Mouse (Mus musculus) intestine, postnatal 0 days (tissue): Measurements from ENCODE around the gene Tnfsf9. TPM values are rescaled to one million over a fixed set of nuclear protein-coding genes. Genes with fewer than 3 reads are reported as not detected.
"Not testable (repeated sequence)": the region's sequence is repeated elsewhere in the genome, so short reads cannot be mapped to it uniquely, and the experiment has no call there.

Experiments used
- ATAC-seq: fragments of 200-750 bp; cut with Nextera tagmentation; 2 replicates; pipeline ENCODE4 v1.8.0; 2017; ENCODE audit warnings: mild to moderate bottlenecking, moderate TSS enrichment, moderate library complexity
- H3K27ac ChIP-seq: fragments of 300-500 bp; sonication (generic); 2 replicates; pipeline ENCODE4 v1.5.1; 2014; ENCODE audit warnings: mild to moderate bottlenecking, low read depth, low read length, moderate library complexity
- H3K27me3 ChIP-seq: fragments of 300-500 bp; sonication (generic); replicated peaks from 2 replicates; pipeline ENCODE4 v1.6.1; 2014; ENCODE audit warnings: low read length, mixed read lengths; ENCODE audit not compliant: control insufficient read depth, insufficient read depth
- H3K36me3 ChIP-seq: fragments of 300-500 bp; sonication (generic); 2 replicates; pipeline ENCODE4 v1.6.1; 2014; ENCODE audit warnings: mild to moderate bottlenecking, moderate library complexity; ENCODE audit not compliant: control insufficient read depth, insufficient read depth
- H3K4me1 ChIP-seq: fragments of 300-500 bp; sonication (generic); replicated peaks from 2 replicates; pipeline ENCODE4 v1.6.1; 2014; ENCODE audit warnings: antibody characterized with exemption, low read length, mixed read lengths; ENCODE audit not compliant: control insufficient read depth, insufficient read depth
- H3K4me2 ChIP-seq: fragments of 300-500 bp; sonication (generic); replicated peaks from 2 replicates; pipeline ENCODE4 v1.6.1; 2014; ENCODE audit warnings: low read depth, mild to moderate bottlenecking, moderate library complexity
- H3K4me3 ChIP-seq: fragments of 300-500 bp; sonication (generic); 2 replicates; pipeline ENCODE4 v1.5.1; 2014; ENCODE audit warnings: low read depth, low read length
- H3K9ac ChIP-seq: fragments of 300-500 bp; sonication (generic); 2 replicates; pipeline ENCODE4 v1.6.1; 2014; ENCODE audit warnings: mild to moderate bottlenecking, low read depth, low read length
- H3K9me3 ChIP-seq: fragments of 300-500 bp; sonication (generic); 2 replicates; pipeline ENCODE4 v1.6.1; 2016; ENCODE audit warnings: mixed run types; ENCODE audit not compliant: control insufficient read depth
- CTCF ChIP-seq: sonication (generic); IDR thresholded peaks from 2 replicates; pipeline ENCODE4 v1.5.1; 2016; ENCODE audit warnings: low read depth, mild to moderate bottlenecking, control low read depth, antibody characterized with exemption, moderate library complexity
- WGBS: fragments of 180-500 bp; shearing (Covaris S2); extraction: QIAGEN DNeasy Blood & Tissue Kit; methylation state at CpG from one replicate; pipeline ENCODE4 v1.1.7; 2014; 5-methylcytosine and 5-hydroxymethylcytosine counted together
- polyA plus RNA-seq: library from polyadenylated mRNA; unstranded; fragments of >200 nt; fragmentation: Nextera tagmentation; extraction: Ambion mirVana; gene quantifications from 2 replicates; pipeline ENCODE4 v1.2.1, GENCODE M21; 2015

Tnfsf9 gene
- polyA plus RNA-seq, 1 experiment from 2014 or later, result 1.6 TPM

DNA sequence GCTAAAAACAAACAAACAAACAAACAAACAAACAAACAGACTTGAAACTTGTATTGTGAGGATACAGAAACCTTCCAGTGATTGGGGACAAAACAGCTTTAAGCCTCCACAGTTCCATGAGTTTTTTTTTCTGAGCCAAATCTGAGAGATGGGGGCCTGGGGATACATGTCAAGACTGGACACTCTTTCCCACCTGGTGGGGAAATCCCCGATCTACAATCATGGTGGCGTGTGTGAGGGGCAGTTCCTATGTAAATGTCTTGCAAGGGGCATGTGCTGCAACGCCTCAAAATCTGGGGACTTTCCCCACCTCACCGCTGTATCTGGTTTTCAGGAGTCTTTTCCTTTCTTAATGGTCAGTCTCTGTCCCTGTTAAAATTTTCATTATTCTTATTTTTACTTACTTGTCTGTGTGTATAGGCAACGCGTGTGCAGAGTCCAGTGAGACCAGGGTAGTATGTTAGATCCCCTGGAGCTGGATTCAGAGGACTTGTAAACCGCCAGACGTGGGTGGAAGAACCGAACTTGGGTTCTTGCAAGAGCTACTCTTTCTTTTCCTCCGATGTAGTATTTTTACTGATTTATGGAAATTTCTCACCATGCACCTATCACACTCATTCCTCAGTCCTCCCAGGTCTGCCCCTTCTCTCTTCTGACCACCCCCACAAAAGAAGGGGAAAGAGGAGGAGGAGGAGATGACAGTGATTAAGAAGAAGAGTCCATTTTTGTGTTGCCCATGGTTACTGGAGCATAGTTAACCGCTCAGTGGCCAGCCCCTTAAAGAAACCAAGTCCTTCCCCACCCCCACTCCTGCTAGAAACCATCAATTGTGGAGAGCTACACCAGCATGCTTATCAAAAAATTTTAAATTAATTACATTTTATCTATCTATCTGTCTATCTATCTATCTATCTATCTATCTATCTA is 18.3 kb downstream of the Tnfsf9 start:
- no peaks in the 10 kb centered on the region for H3K27me3 ChIP-seq
- TF ChIP-seq CTCF, result no peak
- WGBS, result 88% methylated on average over 11 of the region's 11 CpGs
- no peaks in the 10 kb centered on the region for H3K36me3 ChIP-seq
- H3K4me2 ChIP-seq, result no peak overlapping the region
- no peaks in the 10 kb centered on the region for H3K9me3 ChIP-seq
- ATAC-seq, result no peak
- no peak overlapping the region for H3K9ac ChIP-seq
- no peaks in the 10 kb centered on the region for H3K4me1 ChIP-seq
- no peak overlapping the region for H3K4me3 ChIP-seq
- no peak overlapping the region for H3K27ac ChIP-seq

DNA sequence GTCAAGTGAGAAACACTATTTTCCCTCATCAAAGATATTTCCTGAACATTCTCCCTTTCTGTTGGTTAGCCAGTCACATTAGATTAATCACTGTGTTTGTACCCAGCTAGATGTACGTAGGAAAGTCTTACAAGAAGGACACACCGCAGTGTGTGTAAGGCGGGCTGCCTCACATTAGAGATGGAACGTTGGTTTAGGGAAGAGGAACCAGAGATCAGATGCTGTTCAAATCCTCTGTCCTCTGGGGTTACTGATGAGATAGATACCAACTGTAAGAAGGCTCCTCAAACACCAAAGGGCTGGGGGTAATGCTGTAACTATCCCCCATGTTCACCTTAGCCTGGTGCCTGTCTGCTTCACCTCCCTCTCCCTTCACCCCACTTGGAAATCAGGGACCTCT is 19.7 kb downstream of the Tnfsf9 start:
- ATAC-seq, result no peak
- TF ChIP-seq CTCF, result no peak
- H3K27ac ChIP-seq, result no peak overlapping the region
- H3K27me3 ChIP-seq, result no peaks in the 10 kb centered on the region
- 87% methylated on average over 4 of the region's 4 CpGs for WGBS
- no peak overlapping the region for H3K4me3 ChIP-seq
- no peaks in the 10 kb centered on the region for H3K4me1 ChIP-seq
- H3K9me3 ChIP-seq, result no peaks in the 10 kb centered on the region
- no peak overlapping the region for H3K4me2 ChIP-seq
- H3K9ac ChIP-seq, result no peak overlapping the region
- H3K36me3 ChIP-seq, result no peaks in the 10 kb centered on the region

DNA sequence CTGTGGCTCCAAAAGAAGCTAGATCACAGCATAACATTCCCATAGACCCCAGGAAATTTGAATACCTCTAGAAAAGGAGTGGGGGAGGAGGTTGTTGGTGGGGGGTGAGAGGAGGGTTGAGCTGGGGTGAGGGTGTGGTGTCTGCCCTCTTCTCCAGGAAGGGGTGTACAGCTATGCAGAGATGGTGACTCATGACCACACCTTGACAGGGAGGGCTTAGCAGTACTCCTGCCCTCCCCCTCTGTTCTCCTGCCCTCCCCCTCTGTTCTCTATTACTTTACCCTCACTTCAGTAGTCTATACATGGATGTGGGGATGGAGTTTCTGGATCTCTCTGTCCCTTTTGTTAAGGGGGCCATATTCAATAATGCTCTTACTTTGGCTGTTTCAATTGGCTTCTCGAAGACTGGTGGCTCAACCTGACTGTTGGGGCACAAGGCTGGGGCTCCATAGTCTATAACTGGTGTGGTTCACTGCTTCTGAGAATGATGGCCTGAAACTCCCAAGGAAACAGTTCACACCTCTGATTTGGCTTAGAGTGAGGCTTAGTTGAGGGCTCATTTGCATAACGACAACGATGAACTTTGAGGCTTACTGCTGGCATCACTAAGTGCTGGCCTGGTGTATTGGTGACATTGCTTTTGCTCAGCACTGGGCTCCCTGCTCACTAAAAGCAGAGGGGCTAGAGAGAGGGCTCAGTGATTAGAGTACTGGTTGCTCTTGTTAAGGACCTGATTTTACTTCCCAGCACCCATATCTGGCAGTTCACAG is 20.9 kb downstream of the Tnfsf9 start:
- 61% methylated on average over 3 of the region's 3 CpGs for WGBS
- no peak for ATAC-seq
- Histone ChIP-seq H3K27ac (no peak overlapping the region), H3K36me3 (no peaks in the 10 kb centered on the region), H3K4me1 (no peaks in the 10 kb centered on the region), H3K27me3 (no peaks in the 10 kb centered on the region), H3K4me2 (no peak overlapping the region), H3K9ac (no peak overlapping the region), H3K9me3 (no peaks in the 10 kb centered on the region), H3K4me3 (no peak overlapping the region)
- TF ChIP-seq CTCF, result no peak

DNA sequence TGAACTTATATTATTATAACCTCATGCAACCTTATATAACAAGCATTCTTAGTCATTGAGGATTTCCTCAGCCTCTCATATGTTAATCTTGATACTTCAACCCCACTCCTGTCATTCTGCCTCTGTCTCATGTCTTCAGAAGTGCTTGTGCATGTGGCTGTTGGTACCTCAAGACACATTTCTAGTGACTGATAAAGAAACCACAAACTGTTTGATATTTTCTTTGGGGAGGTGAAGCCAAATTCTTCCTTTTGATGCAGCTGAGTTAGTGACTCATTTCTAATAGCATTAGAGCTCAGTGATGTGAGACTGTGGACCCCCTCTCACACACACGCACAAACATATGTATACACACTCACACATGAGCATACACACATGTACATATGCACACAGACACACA is 26.7 kb downstream of the Tnfsf9 start:
- H3K4me1 ChIP-seq, result no peaks in the 10 kb centered on the region
- no peaks in the 10 kb centered on the region for H3K9me3 ChIP-seq
- no peaks in the 10 kb centered on the region for H3K27me3 ChIP-seq
- H3K27ac ChIP-seq, result no peak overlapping the region
- H3K36me3 ChIP-seq, result no peaks in the 10 kb centered on the region
- no peak overlapping the region for H3K9ac ChIP-seq
- ATAC-seq, result no peak
- TF ChIP-seq CTCF, result no peak
- WGBS, result 91% methylated on average over 1 of the region's 1 CpGs
- no peak overlapping the region for H3K4me3 ChIP-seq
- H3K4me2 ChIP-seq, result no peak overlapping the region

DNA sequence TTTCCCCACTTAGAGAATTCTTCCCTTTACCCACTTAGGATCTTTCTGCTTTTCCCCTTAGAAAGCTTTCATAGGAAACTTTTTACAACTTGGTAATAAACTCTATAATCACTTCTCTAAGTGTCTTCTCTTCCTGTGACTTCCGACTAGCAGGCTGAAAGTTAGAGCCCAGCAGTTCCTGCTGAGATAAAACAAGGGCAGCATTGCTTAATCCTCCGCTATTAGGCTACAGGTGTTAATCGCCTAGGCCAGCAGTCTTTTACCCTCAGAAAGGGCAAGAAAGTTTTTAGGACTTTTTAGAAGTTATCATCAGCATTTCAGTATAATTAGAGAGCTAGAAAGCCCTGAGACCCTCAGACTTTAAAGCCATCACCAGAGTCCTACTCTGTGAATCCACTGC is 28.9 kb downstream of the Tnfsf9 start:
- H3K27ac ChIP-seq, H3K9ac ChIP-seq, H3K4me3 ChIP-seq, H3K36me3 ChIP-seq, H3K27me3 ChIP-seq, ATAC-seq, H3K9me3 ChIP-seq, H3K4me1 ChIP-seq, H3K4me2 ChIP-seq: not testable (repeated sequence)
- 9% methylated on average over 3 of the region's 3 CpGs for WGBS

DNA sequence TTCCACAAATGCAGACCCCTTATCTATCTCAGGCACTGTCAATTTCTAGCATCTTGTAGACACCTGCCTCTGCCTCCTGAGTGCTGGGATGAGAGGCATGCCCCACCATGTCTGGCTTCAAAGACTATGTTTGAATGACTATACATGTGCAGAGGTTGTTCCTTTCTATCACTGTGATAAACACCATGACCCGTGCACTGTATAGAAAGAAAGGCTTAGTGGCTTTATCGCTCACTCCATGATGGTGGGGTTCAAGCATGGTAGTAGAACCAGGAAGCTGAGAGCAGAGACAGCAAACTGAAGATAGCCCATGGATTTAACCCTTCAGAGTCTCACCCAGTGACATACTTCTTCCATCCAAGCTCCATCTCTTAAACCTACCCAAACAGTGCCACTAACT is 29.6 kb downstream of the Tnfsf9 start:
- 76% methylated on average over 2 of the region's 2 CpGs for WGBS
- Histone ChIP-seq H3K27me3 (no peaks in the 10 kb centered on the region), H3K4me1 (no peaks in the 10 kb centered on the region), H3K9ac (no peak overlapping the region), H3K4me2 (no peak overlapping the region), H3K9me3 (no peaks in the 10 kb centered on the region), H3K36me3 (no peaks in the 10 kb centered on the region), H3K4me3 (no peak overlapping the region), H3K27ac (no peak overlapping the region)
- no peak for TF ChIP-seq CTCF
- no peak for ATAC-seq
